Mouse (Mus musculus) limb, embryonic 11.5 days (tissue): ENCODE data around the gene Chst12. TPM values are rescaled to one million over a fixed set of nuclear protein-coding genes. Genes with fewer than 3 reads are reported as not detected.
"Not testable (repeated sequence)": the region's sequence is repeated elsewhere in the genome, so short reads cannot be mapped to it uniquely, and the experiment has no call there.

Experiments used
- ATAC-seq: fragments of 200-750 bp; cut with Nextera tagmentation; 2 replicates; pipeline ENCODE4 v1.8.0; 2017; ENCODE audit warnings: low read depth; ENCODE audit not compliant: insufficient number of reproducible peaks, low FRiP score, low TSS enrichment
- DNase-seq: peaks from one replicate; pipeline ENCODE4 v3.0.0-alpha.2; 2015; ENCODE audit warnings: low spot score
- H3K27ac ChIP-seq: fragments of 300-500 bp; sonication (generic); replicated peaks from 2 replicates; pipeline ENCODE4 v1.5.1; 2014; ENCODE audit warnings: low read depth, mild to moderate bottlenecking, low read length
- H3K27me3 ChIP-seq: fragments of 300-500 bp; sonication (generic); 2 replicates; pipeline ENCODE4 v1.6.1; 2014; ENCODE audit warnings: mild to moderate bottlenecking, low read length, mixed read lengths; ENCODE audit not compliant: control insufficient read depth, insufficient read depth
- H3K36me3 ChIP-seq: fragments of 300-500 bp; sonication (generic); 2 replicates; pipeline ENCODE4 v1.6.1; 2014; ENCODE audit warnings: mild to moderate bottlenecking, low read length, moderate library complexity, mixed read lengths; ENCODE audit not compliant: control insufficient read depth, insufficient read depth
- H3K4me1 ChIP-seq: fragments of 300-500 bp; sonication (generic); 2 replicates; pipeline ENCODE4 v1.6.1; 2014; ENCODE audit warnings: low read length, mixed read lengths; ENCODE audit not compliant: control insufficient read depth, insufficient read depth
- H3K4me2 ChIP-seq: fragments of 300-500 bp; sonication (generic); 2 replicates; pipeline ENCODE4 v1.6.1; 2014; ENCODE audit warnings: low read depth, mild to moderate bottlenecking, moderate library complexity; ENCODE audit not compliant: severe bottlenecking
- H3K4me3 ChIP-seq: fragments of 300-500 bp; sonication (generic); 2 replicates; pipeline ENCODE4 v1.5.1; 2014; ENCODE audit warnings: low read depth, low read length
- H3K9ac ChIP-seq: fragments of 300-500 bp; sonication (generic); 2 replicates; pipeline ENCODE4 v1.6.1; 2014; ENCODE audit warnings: mild to moderate bottlenecking, low read length
- H3K9me3 ChIP-seq: fragments of 300-500 bp; sonication (generic); 2 replicates; pipeline ENCODE4 v1.6.1; 2016; ENCODE audit warnings: low read length; ENCODE audit not compliant: control insufficient read depth
- WGBS: fragments of 180-500 bp; shearing (Covaris S2); extraction: QIAGEN DNeasy Blood & Tissue Kit; methylation state at CpG from one replicate; pipeline ENCODE4 v1.1.7; 2014; 5-methylcytosine and 5-hydroxymethylcytosine counted together
- polyA plus RNA-seq: library from polyadenylated mRNA; unstranded; fragments of >200 nt; fragmentation: Nextera tagmentation; extraction: Ambion mirVana; gene quantifications from 2 replicates; pipeline ENCODE4 v1.2.1, GENCODE M21; 2014

Chst12 gene
- polyA plus RNA-seq, 1 experiment from 2014 or later, result 16.6 TPM

DNA sequence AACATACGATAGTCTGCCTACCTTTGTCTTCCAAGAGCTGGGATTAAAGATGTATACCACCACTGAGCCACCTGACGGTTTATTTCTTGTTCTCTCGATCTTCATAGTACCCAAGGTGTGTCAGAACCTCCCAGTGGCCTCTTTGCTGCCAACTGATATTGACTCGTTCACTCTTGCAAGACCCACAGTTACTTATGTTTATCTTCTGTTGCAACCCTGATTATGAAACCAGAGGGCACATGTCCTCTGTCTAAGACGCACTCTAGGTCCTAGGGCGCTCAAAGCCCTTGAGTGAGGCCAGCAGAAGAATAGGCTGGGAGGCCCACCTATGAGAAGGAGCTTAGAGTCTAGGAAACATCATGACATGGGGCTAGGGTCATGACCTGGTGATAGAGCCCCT is 4.6 kb upstream of the Chst12 start:
- no peaks in the 10 kb centered on the region for H3K9me3 ChIP-seq
- H3K4me1 ChIP-seq, result peaks cover 8% of the 10 kb centered on the region
- WGBS, result 91% methylated on average over 6 of the region's 6 CpGs
- no peak for ATAC-seq
- H3K9ac ChIP-seq, result no peak overlapping the region
- H3K4me3 ChIP-seq, result no peak overlapping the region
- DNase-seq, result no peak
- H3K27me3 ChIP-seq, result no peaks in the 10 kb centered on the region
- H3K36me3 ChIP-seq, result no peaks in the 10 kb centered on the region
- no peak overlapping the region for H3K4me2 ChIP-seq
- H3K27ac ChIP-seq, result no peak overlapping the region

DNA sequence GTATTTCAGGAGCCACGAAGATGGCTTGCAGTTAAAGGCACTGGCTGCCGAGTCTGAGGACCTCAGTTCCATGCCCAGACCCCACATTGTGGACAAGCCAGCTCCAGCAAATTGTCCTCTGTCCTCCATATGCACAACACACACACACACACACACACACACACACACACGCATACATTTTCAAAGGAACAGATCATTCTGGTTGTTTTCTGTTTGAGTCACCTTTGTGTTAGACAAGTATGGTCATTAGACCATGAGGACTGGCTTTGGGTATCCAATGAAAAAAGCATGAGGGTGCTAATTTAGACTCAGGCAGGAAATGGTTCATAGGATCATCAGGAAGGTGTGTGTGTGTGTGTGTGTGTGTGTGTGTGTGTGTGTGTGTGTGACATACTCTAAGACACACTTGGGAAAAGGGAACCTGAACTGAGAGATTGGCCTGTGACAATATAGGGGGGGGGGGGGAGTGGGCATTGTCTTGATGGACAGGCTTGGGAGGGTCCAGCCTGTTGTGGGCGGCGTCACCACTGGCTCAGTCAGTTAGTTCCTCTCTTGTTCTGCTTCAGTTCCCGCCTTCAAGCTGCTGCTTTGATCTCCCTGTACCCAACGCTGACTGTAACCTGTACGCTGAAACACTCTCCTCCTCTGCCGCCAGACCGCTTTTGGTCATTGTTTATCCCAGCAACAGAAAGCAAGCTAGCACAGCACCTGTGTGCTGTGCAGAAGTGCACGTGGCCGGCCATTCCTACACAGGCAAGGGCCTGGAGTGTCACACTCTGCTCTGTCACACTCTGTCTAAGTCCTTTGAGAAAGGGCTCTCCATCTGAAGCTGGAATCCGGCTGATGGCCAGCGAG is 3.1 kb upstream of the Chst12 start:
- ATAC-seq (no peak), DNase-seq (peak; percentile 56)
- no peaks in the 10 kb centered on the region for H3K9me3 ChIP-seq
- no peaks in the 10 kb centered on the region for H3K36me3 ChIP-seq
- peaks cover 17% of the 10 kb centered on the region for H3K4me1 ChIP-seq
- WGBS, result 20% methylated on average over 14 of the region's 14 CpGs
- peak overlapping the region; percentile 14; the same call in 1 of the 2 replicates for H3K4me3 ChIP-seq
- H3K4me2 ChIP-seq, result peak overlapping the region; percentile 52
- no peaks in the 10 kb centered on the region for H3K27me3 ChIP-seq
- 0 out of 2 replicates have a peak overlapping the region, but pooled peaks have one; percentile 30 for H3K27ac ChIP-seq
- H3K9ac ChIP-seq, result peak overlapping the region; percentile 55

DNA sequence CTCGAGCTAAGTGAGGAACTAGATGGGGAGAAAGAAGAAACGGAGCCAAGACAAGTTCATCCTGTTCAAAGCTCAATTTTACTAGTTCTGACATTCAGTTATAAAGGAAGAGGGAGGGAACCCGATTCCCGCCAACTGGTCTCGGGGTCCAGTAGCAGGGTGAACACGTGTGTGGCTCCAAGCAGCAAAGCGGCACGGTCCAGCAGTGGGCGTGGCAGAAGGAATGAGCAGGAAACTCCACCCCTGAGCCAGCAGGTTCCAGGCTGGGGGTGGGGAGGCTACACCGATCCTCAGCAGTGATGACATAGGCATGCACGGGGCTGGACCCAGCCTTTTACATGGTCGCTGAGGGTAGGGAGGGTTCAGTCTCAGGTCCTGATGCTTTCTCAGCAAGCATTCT is 2.4 kb upstream of the Chst12 start:
- not testable (repeated sequence) for H3K36me3 ChIP-seq, H3K27ac ChIP-seq, H3K9me3 ChIP-seq, H3K27me3 ChIP-seq
- ATAC-seq (0 out of 2 replicates have a peak, but pooled peaks have one; percentile 18), DNase-seq (peak; percentile 79)
- peak overlapping the region; percentile 55 for H3K9ac ChIP-seq
- peaks cover 25% of the 10 kb centered on the region for H3K4me1 ChIP-seq
- under 1% methylated on average over 12 of the region's 12 CpGs for WGBS
- H3K4me2 ChIP-seq, result peak overlapping the region; percentile 52
- peak overlapping the region; percentile 14; the same call in 1 of the 2 replicates for H3K4me3 ChIP-seq

DNA sequence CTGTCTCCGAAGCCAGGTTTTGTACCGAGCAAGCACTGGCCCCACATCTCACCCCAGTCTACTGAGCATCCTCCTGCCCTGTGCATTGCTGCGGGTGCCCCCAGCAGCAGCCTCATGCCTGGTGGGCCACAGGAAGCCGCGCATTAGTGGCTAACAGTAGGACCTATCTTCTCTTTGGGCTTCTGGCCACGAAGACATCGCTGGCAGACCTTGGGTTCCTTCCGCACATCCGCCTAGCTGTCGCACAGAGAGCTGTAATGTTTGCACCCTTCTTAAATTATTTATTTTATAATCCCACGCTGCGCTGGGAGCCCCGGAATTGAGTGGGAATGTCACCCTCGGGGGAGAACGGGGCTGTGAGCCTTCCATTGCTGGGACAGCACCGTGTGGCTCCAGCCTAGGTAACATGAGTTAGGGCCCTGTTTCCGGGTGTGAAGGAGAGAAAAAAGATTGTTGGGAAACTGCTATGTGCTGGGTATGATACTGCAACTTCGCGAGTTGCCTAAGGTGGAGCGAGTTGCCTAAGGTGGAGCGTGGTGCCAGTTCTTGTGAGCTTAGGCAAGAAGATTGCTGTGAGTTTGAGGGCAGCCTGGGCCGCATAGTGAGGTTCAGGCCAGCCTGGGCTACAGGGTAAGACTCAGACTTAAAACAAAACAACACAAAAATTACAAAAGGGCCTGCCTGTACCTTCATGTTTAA is 895 bp downstream of the Chst12 start:
- no peak for ATAC-seq
- Histone ChIP-seq H3K9me3 (no peaks in the 10 kb centered on the region), H3K4me3 (peak overlapping the region; percentile 55), H3K27me3 (no peaks in the 10 kb centered on the region), H3K4me2 (peak overlapping the region; percentile 82), H3K4me1 (peaks cover 36% of the 10 kb centered on the region), H3K36me3 (no peaks in the 10 kb centered on the region), H3K9ac (peak overlapping the region; percentile 84), H3K27ac (peak overlapping the region; percentile 42; the same call in 1 of the 2 replicates)
- DNase-seq, result no peak
- 38% methylated on average over 22 of the region's 22 CpGs for WGBS

DNA sequence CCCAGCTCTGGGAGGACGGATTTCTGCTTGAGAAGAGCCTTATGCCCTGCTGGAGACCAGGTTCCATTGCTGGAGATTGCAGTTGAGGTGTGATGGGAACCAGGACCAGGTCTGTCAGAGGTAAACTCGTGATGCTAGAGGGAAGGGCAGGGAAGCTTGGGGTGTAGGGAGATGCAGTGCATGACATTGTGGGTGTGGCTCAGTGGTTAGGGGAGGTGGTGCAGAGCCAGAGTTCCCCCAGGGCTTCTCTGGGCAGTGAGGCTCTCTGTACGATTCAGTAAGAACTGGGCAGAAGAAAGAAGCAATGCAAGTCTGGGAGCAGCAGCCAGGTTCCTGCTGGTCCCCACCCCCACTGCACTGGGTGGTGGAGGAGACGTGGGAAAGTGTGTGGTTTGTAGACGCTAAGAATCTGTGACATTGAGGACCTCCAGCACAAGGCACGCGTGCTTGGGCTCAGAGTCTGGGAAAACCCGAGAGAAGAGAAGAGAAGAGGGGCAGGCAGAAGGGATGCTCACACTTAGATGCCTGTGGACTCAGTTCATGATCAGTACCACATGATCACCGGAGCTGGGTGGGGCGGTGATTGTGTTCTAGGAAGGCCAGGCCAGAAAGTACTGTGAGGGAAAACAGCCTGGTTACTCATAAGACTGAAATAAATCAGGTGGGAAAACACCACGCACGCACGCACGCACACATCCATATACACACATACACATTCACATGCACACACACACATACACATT is 2.3 kb downstream of the Chst12 start:
- H3K27me3 ChIP-seq, result no peaks in the 10 kb centered on the region
- no peak overlapping the region for H3K4me3 ChIP-seq
- no peaks in the 10 kb centered on the region for H3K9me3 ChIP-seq
- H3K9ac ChIP-seq, result no peak overlapping the region
- 90% methylated on average over 14 of the region's 14 CpGs for WGBS
- no peaks in the 10 kb centered on the region for H3K36me3 ChIP-seq
- H3K27ac ChIP-seq, result no peak overlapping the region
- peaks cover 34% of the 10 kb centered on the region for H3K4me1 ChIP-seq
- H3K4me2 ChIP-seq, result no peak overlapping the region
- DNase-seq (no peak), ATAC-seq (no peak)

DNA sequence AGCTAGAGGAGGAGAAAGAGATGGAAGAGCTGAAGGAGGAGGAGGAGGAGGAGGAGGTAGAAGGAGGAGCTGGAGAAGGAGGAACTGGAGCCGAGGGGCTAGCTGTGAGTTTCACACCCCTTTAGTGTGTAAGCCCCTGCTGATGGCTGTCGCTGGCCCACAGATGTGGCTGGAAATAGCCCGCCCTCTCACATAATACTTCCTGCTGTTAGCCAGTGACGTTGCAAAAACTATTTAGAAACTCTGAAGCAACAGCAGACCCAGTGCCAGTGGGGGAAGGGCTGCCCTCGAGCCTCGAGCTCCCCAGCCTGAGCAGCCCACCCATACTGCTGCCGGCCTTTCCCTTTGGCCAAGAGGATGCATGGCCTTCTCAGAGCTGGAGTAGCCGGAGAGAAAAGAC is 3.3 kb downstream of the Chst12 start:
- H3K36me3 ChIP-seq, result no peaks in the 10 kb centered on the region
- whole genome bisulfite sequencing, result 30% methylated on average over 8 of the region's 8 CpGs
- no peaks in the 10 kb centered on the region for H3K27me3 ChIP-seq
- peak; percentile 54 for DNase-seq
- no peak overlapping the region for H3K4me3 ChIP-seq
- 0 out of 2 replicates have a peak overlapping the region, but pooled peaks have one; percentile 3 for H3K9ac ChIP-seq
- H3K9me3 ChIP-seq, result no peaks in the 10 kb centered on the region
- ATAC-seq, result no peak
- peaks cover 28% of the 10 kb centered on the region for H3K4me1 ChIP-seq
- H3K4me2 ChIP-seq, result 0 out of 2 replicates have a peak overlapping the region, but pooled peaks have one; percentile 16
- 0 out of 2 replicates have a peak overlapping the region, but pooled peaks have one; percentile 56 for H3K27ac ChIP-seq

DNA sequence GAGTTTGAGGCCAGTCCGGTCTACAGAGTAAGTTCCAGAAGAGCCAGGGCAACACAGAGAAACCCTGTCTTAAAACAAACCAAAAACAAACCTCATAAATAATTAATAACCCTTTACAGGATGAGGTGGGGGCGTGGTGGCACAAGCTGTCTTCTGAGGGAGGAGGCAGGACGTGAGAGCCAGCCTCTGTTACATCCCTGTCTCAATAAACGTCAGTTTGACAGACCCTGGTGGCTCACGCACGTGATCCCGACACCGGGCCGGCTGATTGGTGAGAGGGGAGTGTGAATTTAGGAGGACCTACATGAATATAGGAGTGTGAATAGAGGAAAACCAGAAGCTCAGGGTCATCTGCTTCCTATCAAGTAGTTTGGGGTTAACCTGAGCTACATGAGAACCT is 3.9 kb downstream of the Chst12 start:
- 0 out of 2 replicates have a peak overlapping the region, but pooled peaks have one; percentile 16 for H3K4me2 ChIP-seq
- no peak overlapping the region for H3K9ac ChIP-seq
- ATAC-seq (no peak), DNase-seq (no peak)
- no peak overlapping the region for H3K27ac ChIP-seq
- H3K36me3 ChIP-seq, result no peaks in the 10 kb centered on the region
- H3K4me1 ChIP-seq, result peaks cover 28% of the 10 kb centered on the region
- no peaks in the 10 kb centered on the region for H3K9me3 ChIP-seq
- no peak overlapping the region for H3K4me3 ChIP-seq
- 45% methylated on average over 9 of the region's 9 CpGs for WGBS
- H3K27me3 ChIP-seq, result no peaks in the 10 kb centered on the region
